Comparison of ENCODE assay signal across 13 mouse cellular contexts in the genomic region with DNA sequence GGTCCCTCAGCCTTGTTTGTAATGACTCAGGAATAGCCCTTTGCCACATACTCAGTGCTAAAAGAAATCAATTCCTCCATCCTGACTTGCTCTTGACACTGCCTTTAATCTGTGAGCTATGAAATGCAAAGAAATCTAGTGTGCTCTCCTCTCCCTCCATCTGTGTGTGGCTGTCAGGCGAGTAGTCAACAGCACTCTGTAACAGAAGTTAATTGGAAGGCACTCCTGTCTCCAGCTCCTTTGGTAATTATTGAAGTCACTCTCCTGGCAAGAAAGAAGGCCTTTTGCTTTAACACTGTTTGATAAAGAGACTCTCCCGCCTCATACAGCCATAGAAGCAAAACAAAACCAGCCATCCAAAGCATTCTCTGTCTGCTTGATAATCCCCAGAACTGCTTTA.
"Had no signal": no experiment of that assay in that cellular context is flagged by ENCODE, and none has a peak within 500 bp of the region (broad histone marks: within the 10 kb centered on the region; RNA-seq: fewer than 3 reads in every experiment).

No protein-coding gene starts in this region.

- H3K27me3 ChIP-seq: kidney, embryonic 15.5 days; liver, embryonic 15.5 days; neural tube, embryonic 15.5 days had no signal

- H3K4me3 ChIP-seq: kidney, embryonic 15.5 days; left cerebral cortex, adult 2 months; limb, embryonic 10.5 days; liver, embryonic 15.5 days; neural tube, embryonic 15.5 days had no signal

- H3K36me3 ChIP-seq: kidney, embryonic 15.5 days; limb, embryonic 10.5 days; liver, embryonic 15.5 days; neural tube, embryonic 15.5 days had no signal

- DNase-seq: kidney, postnatal 25 days; lung, adult 2 months; lung, postnatal 36 days; spleen, adult 18-20 months; thymus, adult 18-20 months; thymus, postnatal 14 days had no signal

- H3K9me3 ChIP-seq: kidney, embryonic 15.5 days; limb, embryonic 10.5 days; liver, embryonic 15.5 days; neural tube, embryonic 15.5 days had no signal

- ATAC-seq: lung, postnatal 0 days had no signal

- H3K9ac ChIP-seq: kidney, embryonic 15.5 days; liver, embryonic 15.5 days; neural tube, embryonic 15.5 days had no signal

- H3K4me1 ChIP-seq: kidney, embryonic 15.5 days; liver, embryonic 15.5 days; neural tube, embryonic 15.5 days had no signal

- H3K27ac ChIP-seq: kidney, embryonic 15.5 days; left cerebral cortex, adult 2 months; limb, embryonic 10.5 days; liver, embryonic 15.5 days; neural tube, embryonic 15.5 days had no signal

- H3K4me2 ChIP-seq: kidney, embryonic 15.5 days; liver, embryonic 11.5 days; liver, embryonic 15.5 days; neural tube, embryonic 15.5 days had no signal
